Mouse (Mus musculus) hindbrain, embryonic 14.5 days (tissue): ENCODE data around the gene Rps10. TPM values are rescaled to one million over a fixed set of nuclear protein-coding genes. Genes with fewer than 3 reads are reported as not detected.

Source experiments
- ATAC-seq: fragments of 200-750 bp; cut with Nextera tagmentation; 2 replicates; pipeline ENCODE4 v1.8.0; 2017; ENCODE audit warnings: moderate number of reproducible peaks, mild to moderate bottlenecking, moderate TSS enrichment, moderate library complexity; ENCODE audit not compliant: low FRiP score
- DNase-seq: peaks from one replicate; pipeline ENCODE4 v3.0.0-alpha.2; 2015; ENCODE audit warnings: low spot score
- H3K27ac ChIP-seq: fragments of 300-500 bp; sonication (generic); 2 replicates; pipeline ENCODE4 v1.5.1; 2014; ENCODE audit warnings: mild to moderate bottlenecking, moderate library complexity
- H3K27me3 ChIP-seq: fragments of 300-500 bp; sonication (generic); 2 replicates; pipeline ENCODE4 v1.6.1; 2014; ENCODE audit warnings: mild to moderate bottlenecking, low read length, mixed read lengths; ENCODE audit not compliant: control insufficient read depth, insufficient read depth
- H3K36me3 ChIP-seq: fragments of 300-500 bp; sonication (generic); replicated peaks from 2 replicates; pipeline ENCODE4 v1.6.1; 2014; ENCODE audit not compliant: control insufficient read depth, insufficient read depth
- H3K4me1 ChIP-seq: fragments of 300-500 bp; sonication (generic); replicated peaks from 2 replicates; pipeline ENCODE4 v1.6.1; 2014; ENCODE audit warnings: antibody characterized with exemption, low read length, mixed read lengths; ENCODE audit not compliant: control insufficient read depth, insufficient read depth
- H3K4me2 ChIP-seq: fragments of 300-500 bp; sonication (generic); replicated peaks from 2 replicates; pipeline ENCODE4 v1.6.1; 2014; ENCODE audit warnings: mild to moderate bottlenecking, moderate library complexity
- H3K4me3 ChIP-seq: fragments of 300-500 bp; sonication (generic); replicated peaks from 2 replicates; pipeline ENCODE4 v1.5.1; 2014; ENCODE audit warnings: mild to moderate bottlenecking, low read length
- H3K9ac ChIP-seq: fragments of 300-500 bp; sonication (generic); 2 replicates; pipeline ENCODE4 v1.6.1; 2014
- H3K9me3 ChIP-seq: fragments of 300-500 bp; sonication (generic); 2 replicates; pipeline ENCODE4 v1.6.1; 2016; ENCODE audit warnings: low read length; ENCODE audit not compliant: control insufficient read depth
- WGBS: fragments of 180-500 bp; shearing (Covaris S2); extraction: QIAGEN DNeasy Blood & Tissue Kit; methylation state at CpG from one replicate; pipeline ENCODE4 v1.1.7; 2014; 5-methylcytosine and 5-hydroxymethylcytosine counted together
- polyA plus RNA-seq: library from polyadenylated mRNA; unstranded; fragments of >200 nt; fragmentation: Nextera tagmentation; extraction: Ambion mirVana; gene quantifications from 2 replicates; pipeline ENCODE4 v1.2.1, GENCODE M21; 2014

Rps10 gene
- polyA plus RNA-seq, 1 experiment from 2014 or later, result 624 TPM

- WGBS, result 89% methylated on average over 7 of the region's 7 CpGs
- Histone ChIP-seq H3K27me3 (no peaks in the 10 kb centered on the region), H3K27ac (no peak overlapping the region), H3K36me3 (peaks cover 5% of the 10 kb centered on the region), H3K9me3 (no peaks in the 10 kb centered on the region), H3K9ac (no peak overlapping the region), H3K4me2 (no peak overlapping the region), H3K4me3 (no peak overlapping the region), H3K4me1 (peaks cover 16% of the 10 kb centered on the region)
- no peak for DNase-seq
- ATAC-seq, result no peak
Measured at GRCm38 (mm10) chr17:27609576-27609975, 26.9 kb downstream of the Rps10 start.

GRCm38 (mm10) chr17:27603522-27604234 lies 32.8 kb downstream of the Rps10 start:
- Histone ChIP-seq H3K4me2 (no peak overlapping the region), H3K9ac (no peak overlapping the region), H3K4me1 (peaks cover 25% of the 10 kb centered on the region), H3K4me3 (no peak overlapping the region), H3K27me3 (no peaks in the 10 kb centered on the region), H3K36me3 (peaks cover 5% of the 10 kb centered on the region), H3K9me3 (no peaks in the 10 kb centered on the region), H3K27ac (no peak overlapping the region)
- DNase-seq, result no peak
- no peak for ATAC-seq
- WGBS, result 77% methylated on average over 21 of the region's 21 CpGs

GRCm38 (mm10) chr17:27603036-27603435 lies 33.4 kb downstream of the Rps10 start:
- H3K4me1 ChIP-seq, result peaks cover 30% of the 10 kb centered on the region
- WGBS, result 79% methylated on average over 2 of the region's 2 CpGs
- H3K27me3 ChIP-seq, result no peaks in the 10 kb centered on the region
- H3K4me3 ChIP-seq, result no peak overlapping the region
- H3K27ac ChIP-seq, result no peak overlapping the region
- ATAC-seq (no peak), DNase-seq (no peak)
- H3K4me2 ChIP-seq, result no peak overlapping the region
- no peaks in the 10 kb centered on the region for H3K9me3 ChIP-seq
- H3K9ac ChIP-seq, result no peak overlapping the region
- H3K36me3 ChIP-seq, result peaks cover under 1% of the 10 kb centered on the region

- Histone ChIP-seq H3K9ac (no peak overlapping the region), H3K27ac (no peak overlapping the region), H3K36me3 (peaks cover 8% of the 10 kb centered on the region), H3K27me3 (no peaks in the 10 kb centered on the region), H3K4me1 (peaks cover 30% of the 10 kb centered on the region), H3K4me2 (no peak overlapping the region), H3K4me3 (no peak overlapping the region), H3K9me3 (no peaks in the 10 kb centered on the region)
- ATAC-seq (no peak), DNase-seq (no peak)
- 63% methylated on average over 5 of the region's 5 CpGs for WGBS
Measured at GRCm38 (mm10) chr17:27600869-27601268, 35.6 kb downstream of the Rps10 start.

GRCm38 (mm10) chr17:27600286-27600685 lies 36.2 kb downstream of the Rps10 start:
- WGBS, result 88% methylated on average over 3 of the region's 3 CpGs
- peaks cover 30% of the 10 kb centered on the region for H3K4me1 ChIP-seq
- no peak overlapping the region for H3K4me2 ChIP-seq
- H3K27ac ChIP-seq, result no peak overlapping the region
- H3K4me3 ChIP-seq, result no peak overlapping the region
- no peaks in the 10 kb centered on the region for H3K27me3 ChIP-seq
- H3K9me3 ChIP-seq, result no peaks in the 10 kb centered on the region
- H3K9ac ChIP-seq, result no peak overlapping the region
- H3K36me3 ChIP-seq, result peaks cover 14% of the 10 kb centered on the region
- DNase-seq, result no peak
- no peak for ATAC-seq

- Histone ChIP-seq H3K4me2 (no peak overlapping the region), H3K9ac (no peak overlapping the region), H3K36me3 (peaks cover 49% of the 10 kb centered on the region), H3K9me3 (no peaks in the 10 kb centered on the region), H3K27me3 (no peaks in the 10 kb centered on the region), H3K27ac (no peak overlapping the region), H3K4me3 (no peak overlapping the region), H3K4me1 (0 out of 2 replicates have a peak, but pooled peaks cover 9% of the 10 kb centered on the region)
- ATAC-seq (no peak), DNase-seq (no peak)
- WGBS, result 89% methylated on average over 21 of the region's 21 CpGs
Measured at GRCm38 (mm10) chr17:27596376-27597190, 39.9 kb downstream of the Rps10 start.

GRCm38 (mm10) chr17:27595659-27596375 lies 40.7 kb downstream of the Rps10 start:
- Histone ChIP-seq H3K9ac (no peak overlapping the region), H3K4me2 (no peak overlapping the region), H3K27ac (no peak overlapping the region), H3K4me1 (0 out of 2 replicates have a peak, but pooled peaks cover 8% of the 10 kb centered on the region), H3K9me3 (no peaks in the 10 kb centered on the region), H3K27me3 (no peaks in the 10 kb centered on the region), H3K36me3 (peaks cover 57% of the 10 kb centered on the region), H3K4me3 (no peak overlapping the region)
- DNase-seq (no peak), ATAC-seq (no peak)
- 84% methylated on average over 15 of the region's 15 CpGs for whole genome bisulfite sequencing

GRCm38 (mm10) chr17:27592565-27592910 lies 43.9 kb downstream of the Rps10 start:
- H3K9ac ChIP-seq, result no peak overlapping the region
- no peaks in the 10 kb centered on the region for H3K9me3 ChIP-seq
- no peak for DNase-seq
- 97% methylated on average over 7 of the region's 7 CpGs for WGBS
- H3K4me2 ChIP-seq, result no peak overlapping the region
- H3K4me1 ChIP-seq, result no peaks in the 10 kb centered on the region
- peaks cover 73% of the 10 kb centered on the region for H3K36me3 ChIP-seq
- H3K27ac ChIP-seq, result no peak overlapping the region
- H3K27me3 ChIP-seq, result no peaks in the 10 kb centered on the region
- ATAC-seq, result no peak
- H3K4me3 ChIP-seq, result no peak overlapping the region
